Mouse (Mus musculus) MEL (cell line): ENCODE results near the gene a. TPM values are rescaled to one million over a fixed set of nuclear protein-coding genes. Genes with fewer than 3 reads are reported as not detected.

Experiments used
- DNase-seq: peaks from one replicate; pipeline ENCODE4 v3.0.0; 2011; ENCODE audit warnings: low read depth, low spot score
- H3K27ac ChIP-seq: 2 replicates; pipeline ENCODE4 v1.5.1; 2012; ENCODE audit warnings: low read depth, mild to moderate bottlenecking, control low read depth, low read length, moderate library complexity; ENCODE audit not compliant: control insufficient read depth
- H3K27me3 ChIP-seq, 2 experiments: fragments of 150-350 bp in 1 of 2; sonication (generic) in 1 of 2; 2 replicates each; pipeline ENCODE4 v1.6.1; 2012; ENCODE audit warnings: low read length in 2 of 2, mild to moderate bottlenecking in 2 of 2, improper control_type of control experiment in 1 of 2, moderate library complexity in 1 of 2; ENCODE audit not compliant: insufficient read depth in 2 of 2, control insufficient read depth in 1 of 2
- H3K36me3 ChIP-seq, 2 experiments: 2 replicates each; pipeline ENCODE4 v1.6.1; 2012 to 2014; ENCODE audit warnings: low read length in 2 of 2, improper control_type of control experiment in 1 of 2, inconsistent platforms in 1 of 2, mild to moderate bottlenecking in 1 of 2; ENCODE audit not compliant: insufficient read depth in 2 of 2, control insufficient read depth in 1 of 2
- H3K4me1 ChIP-seq, 2 experiments: fragments of 150-350 bp in 1 of 2; sonication (generic) in 1 of 2; 2 replicates each; pipeline ENCODE4 v1.6.1; 2012; ENCODE audit warnings: low read length in 2 of 2, improper control_type of control experiment in 1 of 2, mild to moderate bottlenecking in 1 of 2; ENCODE audit not compliant: insufficient read depth in 2 of 2, control insufficient read depth in 1 of 2
- H3K4me3 ChIP-seq, 2 experiments: fragments of 150-350 bp in 1 of 2; sonication (generic) in 1 of 2; 2 replicates each; pipeline ENCODE4 v1.5.1; 2012; ENCODE audit warnings: low read depth in 2 of 2, low read length in 2 of 2, mild to moderate bottlenecking in 2 of 2, moderate library complexity in 2 of 2, control low read depth in 1 of 2, improper control_type of control experiment in 1 of 2; ENCODE audit not compliant: control insufficient read depth in 1 of 2, insufficient read depth in 1 of 2
- H3K79me2 ChIP-seq: 2 replicates; pipeline ENCODE4 v1.6.1; 2012; ENCODE audit warnings: mild to moderate bottlenecking, low read length, moderate library complexity; ENCODE audit not compliant: control insufficient read depth, poor library complexity, insufficient read depth
- H3K9ac ChIP-seq: 2 replicates; pipeline ENCODE4 v1.6.1; 2012; ENCODE audit warnings: low read depth, mild to moderate bottlenecking, control low read depth, low read length, moderate library complexity; ENCODE audit not compliant: control insufficient read depth, poor library complexity, severe bottlenecking
- H3K9me3 ChIP-seq: fragments of 150-350 bp; sonication (generic); replicated peaks from 2 replicates; pipeline ENCODE4 v1.6.1; 2012; ENCODE audit warnings: mild to moderate bottlenecking, low read length, improper control_type of control experiment, moderate library complexity; ENCODE audit not compliant: insufficient read depth
- BHLHE40 ChIP-seq: IDR thresholded peaks from 2 replicates; pipeline ENCODE4 v1.6.1; 2012; ENCODE audit warnings: low read depth, mild to moderate bottlenecking, inconsistent platforms, low read length, improper control_type of control experiment, borderline replicate concordance
- CHD2 ChIP-seq: IDR thresholded peaks from 2 replicates; pipeline ENCODE4 v1.6.1; 2011; ENCODE audit warnings: low read length, improper control_type of control experiment
- CTCF ChIP-seq, 3 experiments: IDR thresholded peaks in 2 of 3; conservative IDR thresholded peaks in 1 of 3; 2 replicates each; pipeline ENCODE4 v1.5.1; 2011 to 2012; ENCODE audit warnings: low read length in 3 of 3, low read depth in 2 of 3, mild to moderate bottlenecking in 2 of 3, improper control_type of control experiment in 1 of 3, inconsistent platforms in 1 of 3, mixed read lengths in 1 of 3, moderate library complexity in 1 of 3; ENCODE audit not compliant: control insufficient read depth in 1 of 3, insufficient read depth in 1 of 3, poor library complexity in 1 of 3, severe bottlenecking in 1 of 3
- E2F4 ChIP-seq: IDR thresholded peaks from 2 replicates; pipeline ENCODE4 v1.6.1; 2011; ENCODE audit warnings: low read depth, low read length, improper control_type of control experiment, borderline replicate concordance
- ELF1 ChIP-seq: IDR thresholded peaks from 2 replicates; pipeline ENCODE4 v1.6.1; 2014; ENCODE audit warnings: low read depth, mild to moderate bottlenecking, inconsistent platforms, low read length, improper control_type of control experiment, moderate library complexity
- EP300 ChIP-seq, 2 experiments: IDR thresholded peaks; 2 replicates each; pipeline ENCODE4 v1.6.1; 2011; ENCODE audit warnings: improper control_type of control experiment in 2 of 2, low read length in 2 of 2, low read depth in 1 of 2, mild to moderate bottlenecking in 1 of 2
- GABPA ChIP-seq: IDR thresholded peaks from 2 replicates; pipeline ENCODE4 v1.6.1; 2012; ENCODE audit warnings: low read depth, mild to moderate bottlenecking, inconsistent platforms, low read length, improper control_type of control experiment, moderate library complexity
- GATA1 ChIP-seq: IDR thresholded peaks from 2 replicates; pipeline ENCODE4 v1.6.1; 2011; ENCODE audit warnings: low read depth, low read length, improper control_type of control experiment
- HCFC1 ChIP-seq: IDR thresholded peaks from 2 replicates; pipeline ENCODE4 v1.6.1; 2012; ENCODE audit warnings: low read depth, mild to moderate bottlenecking, inconsistent platforms, low read length, improper control_type of control experiment, moderate library complexity
- JUND ChIP-seq: IDR thresholded peaks from 2 replicates; pipeline ENCODE4 v1.6.1; 2011; ENCODE audit warnings: low read depth, mild to moderate bottlenecking, improper control_type of control experiment, low read length
- KAT2A ChIP-seq: conservative IDR thresholded peaks from 2 replicates; pipeline ENCODE4 v1.6.1; 2012; ENCODE audit warnings: low read depth, low read length, improper control_type of control experiment, inconsistent platforms
- MAFK ChIP-seq: IDR thresholded peaks from 2 replicates; pipeline ENCODE4 v1.6.1; 2011; ENCODE audit warnings: low read depth, mild to moderate bottlenecking, low read length, improper control_type of control experiment, borderline replicate concordance
- MAX ChIP-seq: IDR thresholded peaks from 2 replicates; pipeline ENCODE4 v1.6.1; 2011; ENCODE audit warnings: low read length, improper control_type of control experiment
- MEF2A ChIP-seq: IDR thresholded peaks from 2 replicates; pipeline ENCODE4 v1.6.1; 2014; ENCODE audit warnings: low read depth, mild to moderate bottlenecking, inconsistent platforms, low read length, improper control_type of control experiment; ENCODE audit not compliant: poor library complexity, insufficient replicate concordance, severe bottlenecking; ENCODE audit errors: extremely low read depth
- MYB ChIP-seq: IDR thresholded peaks from 2 replicates; pipeline ENCODE4 v1.6.1; 2011; ENCODE audit warnings: mild to moderate bottlenecking, low read depth, low read length, improper control_type of control experiment
- MYC ChIP-seq: IDR thresholded peaks from 2 replicates; pipeline ENCODE4 v1.6.1; 2011; ENCODE audit warnings: low read depth, mild to moderate bottlenecking, low read length, improper control_type of control experiment, moderate library complexity
- NRF1 ChIP-seq: IDR thresholded peaks from 2 replicates; pipeline ENCODE4 v1.6.1; 2014; ENCODE audit warnings: low read depth, mild to moderate bottlenecking, inconsistent platforms, low read length, improper control_type of control experiment, moderate library complexity; ENCODE audit not compliant: poor library complexity, insufficient read depth, severe bottlenecking
- POLR2A ChIP-seq, 2 experiments: IDR thresholded peaks; 2 replicates each; pipeline ENCODE4 v1.6.1; 2011 to 2012; ENCODE audit warnings: low read length in 2 of 2, mild to moderate bottlenecking in 2 of 2, control low read depth in 1 of 2, improper control_type of control experiment in 1 of 2, low read depth in 1 of 2, moderate library complexity in 1 of 2; ENCODE audit not compliant: control insufficient read depth in 1 of 2, insufficient read depth in 1 of 2, poor library complexity in 1 of 2
- POLR2AphosphoS2 ChIP-seq: IDR thresholded peaks from 2 replicates; pipeline ENCODE4 v1.6.1; 2011; ENCODE audit warnings: low read length, improper control_type of control experiment
- POLR2AphosphoS5 ChIP-seq: IDR thresholded peaks from 2 replicates; pipeline ENCODE4 v1.6.1; 2012; ENCODE audit warnings: low read depth, borderline replicate concordance, mild to moderate bottlenecking, inconsistent platforms, low read length, moderate library complexity, mixed read lengths
- RAD21 ChIP-seq: IDR thresholded peaks from 2 replicates; pipeline ENCODE4 v1.6.1; 2011; ENCODE audit warnings: mild to moderate bottlenecking, low read depth, low read length, improper control_type of control experiment
- RCOR1 ChIP-seq: IDR thresholded peaks from 2 replicates; pipeline ENCODE4 v1.6.1; 2012; ENCODE audit warnings: low read depth, mild to moderate bottlenecking, inconsistent platforms, low read length, improper control_type of control experiment
- SIN3A ChIP-seq: IDR thresholded peaks from 2 replicates; pipeline ENCODE4 v1.6.1; 2012; ENCODE audit warnings: low read length, improper control_type of control experiment, inconsistent platforms
- TBP ChIP-seq: IDR thresholded peaks from 2 replicates; pipeline ENCODE4 v1.8.0; 2011; ENCODE audit warnings: low read depth, low read length, improper control_type of control experiment
- TCF12 ChIP-seq: IDR thresholded peaks from 2 replicates; pipeline ENCODE4 v1.6.1; 2014; ENCODE audit warnings: low read depth, mild to moderate bottlenecking, inconsistent platforms, low read length, improper control_type of control experiment, moderate library complexity
- USF1 ChIP-seq: IDR thresholded peaks from 2 replicates; pipeline ENCODE4 v1.6.1; 2014; ENCODE audit warnings: low read depth, mild to moderate bottlenecking, inconsistent platforms, low read length, improper control_type of control experiment, moderate library complexity
- USF2 ChIP-seq, 2 experiments: IDR thresholded peaks; 2 replicates each; pipeline ENCODE4 v1.6.1; 2011 to 2012; ENCODE audit warnings: improper control_type of control experiment in 2 of 2, low read length in 2 of 2, borderline replicate concordance in 1 of 2, inconsistent platforms in 1 of 2, low read depth in 1 of 2, mild to moderate bottlenecking in 1 of 2; ENCODE audit not compliant: insufficient read depth in 1 of 2
- ZC3H11A ChIP-seq: IDR thresholded peaks from 2 replicates; pipeline ENCODE4 v1.6.1; 2012; ENCODE audit warnings: low read depth, mild to moderate bottlenecking, inconsistent platforms, low read length, improper control_type of control experiment
- ZNF384 ChIP-seq: IDR thresholded peaks from 2 replicates; pipeline ENCODE4 v1.6.1; 2012; ENCODE audit warnings: low read depth, mild to moderate bottlenecking, inconsistent platforms, low read length, improper control_type of control experiment
- polyA plus RNA-seq, 2 experiments: library from polyadenylated mRNA; stranded (reverse) in 1 of 2; unstranded in 1 of 2; fragments of >175 nt in 1 of 2; fragments of >200 nt in 1 of 2; gene quantifications; 2 replicates each; pipeline versions ENCODE4 v1.2.1 to v1.2.4; 2012; ENCODE audit warnings: low replicate concordance in 2 of 2, low read depth in 1 of 2; ENCODE audit not compliant: insufficient read length in 2 of 2, insufficient read depth in 1 of 2, missing spikeins in 1 of 2
- total RNA-seq: library from RNA; depleted of rRNA; stranded (reverse); fragments of 300-350 nt; gene quantifications from 2 replicates; pipeline ENCODE4 v1.2.3, GENCODE M21; 2012

The a gene
- total and polyA plus RNA-seq, 3 experiments = not detected

GRCm38 (mm10) chr2:154789381-154789780, 1.8 kb upstream of the a start:
- no peak for DNase-seq
- H3K4me3 ChIP-seq = no peak overlapping the region
- no peak overlapping the region for H3K27ac ChIP-seq
- H3K36me3 ChIP-seq = peaks cover 1 to 39% of the 10 kb centered on the region in 2 experiments; a peak in 3 of 4 replicates
- no peak overlapping the region for H3K9ac ChIP-seq
- peaks cover 32% of the 10 kb centered on the region for H3K79me2 ChIP-seq
- TF ChIP-seq MEF2A (no peak), CTCF (IDR thresholded peaks at IDR 0.05 in 2 of 3, conservative IDR thresholded peaks at IDR 0.05 in 1 of 3; ENCODE audit: control insufficient read depth in 1 of 3, insufficient read depth in 1 of 3, low read depth in 2 of 3, low read length in 3 of 3, poor library complexity in 1 of 3, severe bottlenecking in 1 of 3) (no peak), JUND (no peak), POLR2AphosphoS5 (no peak), SIN3A (no peak), MYC (no peak), RAD21 (no peak), MAFK (no peak), NRF1 (no peak), MAX (no peak), GABPA (no peak), ELF1 (no peak), RCOR1 (no peak), USF2 (IDR thresholded peaks at IDR 0.05; ENCODE audit: borderline replicate concordance in 1 of 2, insufficient read depth in 1 of 2, low read depth in 1 of 2, low read length in 2 of 2) (no peak), EP300 (IDR thresholded peaks at IDR 0.05; ENCODE audit: low read depth in 1 of 2, low read length in 2 of 2) (no peak), CHD2 (no peak)
- no peaks in the 10 kb centered on the region for H3K27me3 ChIP-seq
- H3K9me3 ChIP-seq = no peaks in the 10 kb centered on the region
- H3K4me1 ChIP-seq = peaks cover 11 to 31% of the 10 kb centered on the region in 2 experiments

- Histone ChIP-seq H3K4me1 (peaks cover 11 to 32% of the 10 kb centered on the region in 2 experiments), H3K36me3 (peaks cover 2 to 46% of the 10 kb centered on the region in 2 experiments; a peak in 3 of 4 replicates), H3K9me3 (no peaks in the 10 kb centered on the region), H3K27ac (peak overlapping the region; percentile 49), H3K27me3 (no peaks in the 10 kb centered on the region), H3K9ac (peak overlapping the region; percentile 67), H3K4me3 (peak overlapping the region; percentile 43 to 72), H3K79me2 (peaks cover 39% of the 10 kb centered on the region)
- no peak for DNase-seq
- TF ChIP-seq POLR2A (IDR thresholded peaks at IDR 0.05; ENCODE audit: control insufficient read depth in 1 of 2, insufficient read depth in 1 of 2, low read depth in 1 of 2, low read length in 2 of 2, poor library complexity in 1 of 2) = peak in 1 of 2 experiments; percentile 68; a peak in 2 of 4 replicates
- peak; percentile 9; the same call in 1 of the 2 replicates for TF ChIP-seq USF1
- TF ChIP-seq POLR2AphosphoS2 = no peak
- TF ChIP-seq E2F4 = no peak
- TF ChIP-seq GABPA = no peak
- TF ChIP-seq RCOR1 = no peak
- no peak for TF ChIP-seq MAX
- TF ChIP-seq HCFC1 = no peak
- TF ChIP-seq ZNF384 = peak; percentile 81
- no peak for TF ChIP-seq EP300 (IDR thresholded peaks at IDR 0.05; ENCODE audit: low read depth in 1 of 2, low read length in 2 of 2)
- 0 out of 2 replicates have a peak, but pooled peaks have one; percentile 13 for TF ChIP-seq GATA1
- no peak for TF ChIP-seq KAT2A
- TF ChIP-seq RAD21 = no peak
- TF ChIP-seq MAFK = no peak
- no peak for TF ChIP-seq MEF2A
- TF ChIP-seq ZC3H11A = no peak
- TF ChIP-seq MYB = no peak
- TF ChIP-seq TCF12 = 0 out of 2 replicates have a peak, but pooled peaks have one; percentile 12
- no peak for TF ChIP-seq SIN3A
- TF ChIP-seq BHLHE40 = no peak
- TF ChIP-seq TBP = 0 out of 2 replicates have a peak, but pooled peaks have one; percentile 52
Observed at GRCm38 (mm10) chr2:154789977-154790655, 1.1 kb upstream of the a start.
